Mouse (Mus musculus) kidney, embryonic 15.5 days (tissue): ENCODE measurements at regions not wholly inside any gene's neighbourhood (a gene's known extent, or its start where the extent isn't known, plus 50 kb on each side); places are given as distances from the start of the nearest gene placed in this dataset.

Experiments
- ATAC-seq: fragments of 200-750 bp; cut with Nextera tagmentation; replicated peaks from 2 replicates; pipeline ENCODE4 v1.8.0; 2017; ENCODE audit warnings: moderate TSS enrichment; ENCODE audit not compliant: low FRiP score
- H3K27ac ChIP-seq: fragments of 300-500 bp; sonication (generic); 2 replicates; pipeline ENCODE4 v1.5.1; 2015; ENCODE audit warnings: mild to moderate bottlenecking, inconsistent platforms
- H3K27me3 ChIP-seq: fragments of 300-500 bp; sonication (generic); 2 replicates; pipeline ENCODE4 v1.6.1; 2015; ENCODE audit warnings: inconsistent platforms
- H3K36me3 ChIP-seq: fragments of 300-500 bp; sonication (generic); 2 replicates; pipeline ENCODE4 v1.6.1; 2015; ENCODE audit warnings: inconsistent platforms
- H3K4me1 ChIP-seq: fragments of 300-500 bp; sonication (generic); 2 replicates; pipeline ENCODE4 v1.6.1; 2015; ENCODE audit warnings: inconsistent platforms
- H3K4me2 ChIP-seq: fragments of 300-500 bp; sonication (generic); 2 replicates; pipeline ENCODE4 v1.6.1; 2015; ENCODE audit warnings: moderate library complexity, mild to moderate bottlenecking, inconsistent platforms
- H3K4me3 ChIP-seq: fragments of 300-500 bp; sonication (generic); replicated peaks from 2 replicates; pipeline ENCODE4 v1.5.1; 2015; ENCODE audit warnings: mild to moderate bottlenecking, inconsistent platforms
- H3K9ac ChIP-seq: fragments of 300-500 bp; sonication (generic); 2 replicates; pipeline ENCODE4 v1.6.1; 2015; ENCODE audit warnings: mild to moderate bottlenecking, inconsistent platforms
- H3K9me3 ChIP-seq: fragments of 300-500 bp; sonication (generic); replicated peaks from 2 replicates; pipeline ENCODE4 v1.6.1; 2016; ENCODE audit warnings: inconsistent platforms
- WGBS: fragments of 180-500 bp; shearing (Covaris S2); methylation state at CpG from one replicate; pipeline ENCODE4 v1.1.7; 2015; ENCODE audit warnings: mixed read lengths; 5-methylcytosine and 5-hydroxymethylcytosine counted together

DNA sequence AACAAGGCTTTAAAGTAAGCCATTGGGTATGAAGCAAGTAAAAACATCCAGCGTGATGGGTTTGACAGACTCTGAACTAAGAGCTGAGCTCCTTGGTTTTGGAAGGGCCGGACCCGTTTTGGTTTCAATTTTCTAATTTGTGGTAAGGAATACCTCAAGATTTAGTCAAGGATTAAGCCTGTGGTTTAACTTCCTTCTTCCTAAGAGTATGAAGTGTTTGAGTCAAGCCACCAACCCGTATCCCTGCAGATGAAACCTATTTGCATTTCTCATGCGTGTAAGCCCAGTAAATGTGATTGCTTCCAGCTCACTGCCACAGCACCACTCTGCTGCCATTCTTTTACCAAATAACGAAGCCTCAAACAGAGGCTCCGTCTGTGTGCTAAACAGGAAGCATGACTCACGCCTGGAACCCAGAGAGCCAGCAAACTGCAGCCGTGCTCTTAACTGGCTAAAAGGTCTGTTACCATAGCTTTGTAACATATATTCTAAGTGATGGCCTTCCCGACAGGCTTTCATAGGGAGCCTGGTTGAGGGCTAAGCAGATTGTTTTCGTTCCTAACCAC is 149.7 kb downstream of the Etv1 start:
- H3K27ac ChIP-seq, result no peak overlapping the region
- no peak overlapping the region for H3K4me3 ChIP-seq
- H3K27me3 ChIP-seq, result no peaks in the 10 kb centered on the region
- no peaks in the 10 kb centered on the region for H3K36me3 ChIP-seq
- H3K9me3 ChIP-seq, result no peaks in the 10 kb centered on the region
- H3K4me2 ChIP-seq, result 0 out of 2 replicates have a peak overlapping the region, but pooled peaks have one; percentile 2
- H3K9ac ChIP-seq, result no peak overlapping the region
- 47% methylated on average over 11 of the region's 11 CpGs for WGBS
- H3K4me1 ChIP-seq, result peaks cover 5% of the 10 kb centered on the region; the same call in 1 of the 2 replicates
- ATAC-seq, result peak; percentile 81

DNA sequence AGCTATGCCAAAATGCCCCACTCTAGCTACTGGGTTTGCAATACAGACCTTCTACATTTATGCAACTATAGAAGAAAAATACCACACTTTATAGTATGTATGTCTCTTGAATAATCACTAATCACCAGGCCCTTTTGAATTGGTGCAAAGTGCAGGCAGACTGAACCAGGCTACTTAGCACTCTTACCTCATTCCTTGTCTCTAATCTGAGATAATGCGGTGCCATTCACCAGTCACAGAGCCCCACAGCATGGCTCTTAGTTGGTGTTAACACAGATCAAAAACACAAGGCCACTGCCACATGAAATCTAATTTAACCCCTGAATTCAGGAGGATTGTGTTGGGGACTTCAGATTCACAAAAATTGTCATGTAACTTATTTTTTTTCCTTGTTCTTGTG is 150.5 kb downstream of the Etv1 start:
- WGBS, result 91% methylated on average over 1 of the region's 1 CpGs
- H3K4me3 ChIP-seq, result no peak overlapping the region
- ATAC-seq, result no peak
- H3K4me1 ChIP-seq, result peaks cover 5% of the 10 kb centered on the region; the same call in 1 of the 2 replicates
- H3K9me3 ChIP-seq, result no peaks in the 10 kb centered on the region
- no peak overlapping the region for H3K9ac ChIP-seq
- no peaks in the 10 kb centered on the region for H3K36me3 ChIP-seq
- no peaks in the 10 kb centered on the region for H3K27me3 ChIP-seq
- no peak overlapping the region for H3K27ac ChIP-seq
- no peak overlapping the region for H3K4me2 ChIP-seq

DNA sequence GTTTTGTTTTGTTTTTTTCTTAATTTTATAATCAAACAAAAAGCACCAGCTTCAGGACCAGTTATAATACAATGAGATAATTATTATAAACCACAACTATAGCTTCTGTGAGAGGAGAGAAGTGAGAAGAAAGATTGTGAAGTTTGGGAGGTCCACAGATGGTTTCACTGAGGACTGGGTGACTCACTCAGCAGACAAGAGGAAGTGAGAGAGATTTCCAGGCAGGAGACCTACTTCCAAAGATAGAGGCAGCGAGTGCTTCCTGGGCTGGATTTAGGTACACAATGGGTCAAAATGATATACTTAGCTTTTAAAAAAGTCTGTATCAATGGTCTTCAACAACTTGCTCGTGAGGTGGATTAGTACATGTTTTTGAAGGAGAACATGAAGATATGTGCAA is 152.6 kb downstream of the Etv1 start:
- no peak overlapping the region for H3K4me2 ChIP-seq
- H3K27ac ChIP-seq, result no peak overlapping the region
- no peak overlapping the region for H3K4me3 ChIP-seq
- H3K4me1 ChIP-seq, result peaks cover 5% of the 10 kb centered on the region; the same call in 1 of the 2 replicates
- no peaks in the 10 kb centered on the region for H3K36me3 ChIP-seq
- WGBS, result 78% methylated on average over 2 of the region's 2 CpGs
- no peaks in the 10 kb centered on the region for H3K27me3 ChIP-seq
- no peak overlapping the region for H3K9ac ChIP-seq
- H3K9me3 ChIP-seq, result no peaks in the 10 kb centered on the region
- ATAC-seq, result no peak

DNA sequence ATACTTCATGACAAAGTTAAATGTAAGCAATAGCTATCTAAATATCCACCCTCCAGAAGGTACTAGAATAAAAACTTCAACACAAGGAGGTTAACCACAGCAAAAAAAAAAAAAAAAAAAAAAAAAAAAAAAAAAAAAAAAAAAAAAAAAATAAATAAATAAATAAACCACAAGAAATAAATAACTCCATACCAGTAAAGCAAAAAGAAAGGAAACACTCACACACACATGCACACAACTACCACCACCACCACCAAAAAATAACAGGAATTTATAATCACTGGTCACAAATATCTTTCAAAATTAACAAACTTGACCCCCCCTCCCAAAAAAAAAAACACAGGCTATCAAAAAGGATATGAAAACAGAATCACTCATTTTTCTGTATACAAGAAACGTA is 180.4 kb downstream of the Etv1 start:
- H3K36me3 ChIP-seq, result no peaks in the 10 kb centered on the region
- H3K9ac ChIP-seq, result no peak overlapping the region
- no peak overlapping the region for H3K4me2 ChIP-seq
- no peaks in the 10 kb centered on the region for H3K27me3 ChIP-seq
- no peak overlapping the region for H3K27ac ChIP-seq
- H3K4me3 ChIP-seq, result no peak overlapping the region
- no peaks in the 10 kb centered on the region for H3K9me3 ChIP-seq
- H3K4me1 ChIP-seq, result no peaks in the 10 kb centered on the region
- ATAC-seq, result no peak
- WGBS, result 66% methylated on average over 1 of the region's 1 CpGs

DNA sequence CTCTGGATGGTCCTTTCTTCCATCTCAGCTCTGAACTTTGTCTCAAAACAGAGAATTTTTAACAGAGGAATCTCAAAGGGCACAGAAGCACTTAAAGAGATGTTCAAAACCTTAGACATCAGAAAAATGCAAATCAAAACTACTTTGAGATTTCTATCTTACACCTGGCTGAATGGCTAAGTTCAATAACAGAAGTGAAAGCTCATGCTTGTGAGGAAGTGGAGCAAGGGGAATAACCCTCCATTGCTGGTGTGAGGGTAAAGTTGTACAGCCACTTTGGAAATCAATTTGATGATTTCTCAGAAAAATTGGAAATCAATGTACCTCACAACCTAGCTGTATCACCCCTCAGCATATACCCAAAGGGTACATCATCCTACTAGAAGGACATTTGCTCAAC is 183.1 kb downstream of the Etv1 start:
- Histone ChIP-seq H3K9ac (no peak overlapping the region), H3K27me3 (no peaks in the 10 kb centered on the region), H3K9me3 (no peaks in the 10 kb centered on the region), H3K4me3 (no peak overlapping the region), H3K4me1 (no peaks in the 10 kb centered on the region), H3K27ac (no peak overlapping the region), H3K4me2 (no peak overlapping the region), H3K36me3 (no peaks in the 10 kb centered on the region)
- no peak for ATAC-seq

DNA sequence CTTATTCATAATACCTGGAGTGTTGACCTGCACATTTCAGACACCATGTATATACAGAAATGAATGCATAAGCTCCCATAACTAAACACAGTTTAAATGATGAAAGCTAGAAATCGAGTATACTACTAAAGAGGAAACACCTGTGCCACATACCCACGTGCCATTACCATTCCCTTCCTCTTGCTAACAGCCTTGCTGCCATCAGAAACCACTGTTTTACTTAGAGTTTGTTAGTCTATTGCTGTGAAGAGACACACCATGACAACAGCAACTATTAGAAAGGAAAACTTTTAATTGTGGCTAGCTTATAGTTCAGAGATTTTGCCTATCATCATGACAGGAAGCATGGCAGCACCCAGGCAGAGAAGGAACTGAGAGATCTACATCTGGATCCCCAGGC is 191.2 kb downstream of the Etv1 start:
- no peaks in the 10 kb centered on the region for H3K9me3 ChIP-seq
- H3K9ac ChIP-seq, result no peak overlapping the region
- no peaks in the 10 kb centered on the region for H3K4me1 ChIP-seq
- H3K4me3 ChIP-seq, result no peak overlapping the region
- WGBS, result 77% methylated on average over 2 of the region's 2 CpGs
- no peak overlapping the region for H3K4me2 ChIP-seq
- no peak for ATAC-seq
- no peaks in the 10 kb centered on the region for H3K36me3 ChIP-seq
- no peaks in the 10 kb centered on the region for H3K27me3 ChIP-seq
- H3K27ac ChIP-seq, result no peak overlapping the region

DNA sequence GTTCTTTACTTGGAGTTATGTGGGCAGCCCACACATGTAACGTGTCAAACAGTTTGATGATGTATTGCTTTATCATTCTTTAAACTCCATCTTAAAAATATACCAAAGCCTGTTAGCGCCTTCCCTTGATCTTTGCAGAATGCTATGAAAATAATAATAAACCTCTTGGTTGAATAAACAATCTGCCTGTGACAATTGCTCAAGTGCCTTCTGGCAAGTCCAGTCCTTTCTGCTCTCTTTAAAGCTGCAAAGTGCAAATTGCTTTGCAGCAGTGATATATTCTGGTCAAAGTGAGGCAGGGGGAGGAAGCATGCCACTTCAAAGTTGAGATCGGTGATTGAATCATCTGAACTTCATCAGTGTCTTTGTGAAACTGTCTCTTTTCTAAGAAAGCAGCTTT is 193.0 kb downstream of the Etv1 start:
- no peak for ATAC-seq

DNA sequence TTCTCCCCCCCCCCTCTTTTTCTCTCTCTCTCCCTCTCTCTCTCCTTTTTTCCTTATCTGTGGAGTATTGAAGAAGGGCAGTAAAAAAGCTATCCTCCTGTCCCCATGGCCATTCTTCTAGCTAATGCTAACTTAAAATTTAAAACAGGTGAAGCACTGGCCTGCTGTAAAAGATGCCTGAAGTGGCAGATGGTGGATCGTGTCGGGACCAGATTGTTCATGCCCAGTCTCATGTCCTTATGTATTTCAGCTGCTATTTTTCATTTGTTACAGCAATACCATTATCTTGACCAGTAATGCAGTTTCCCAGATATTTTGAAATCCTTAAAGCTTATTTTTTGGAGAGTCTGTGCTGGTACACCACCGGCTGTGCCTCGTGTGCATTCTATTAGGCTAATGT is 196.3 kb downstream of the Etv1 start:
- no peak overlapping the region for H3K4me2 ChIP-seq
- WGBS, result 72% methylated on average over 4 of the region's 4 CpGs
- no peaks in the 10 kb centered on the region for H3K4me1 ChIP-seq

More for the DNA sequence above, 193.0 kb downstream of the Etv1 start:
- H3K4me3 ChIP-seq, result no peak overlapping the region
- no peak overlapping the region for H3K9ac ChIP-seq
- no peaks in the 10 kb centered on the region for H3K9me3 ChIP-seq
- 55% methylated on average over 3 of the region's 3 CpGs for WGBS
- H3K36me3 ChIP-seq, result no peaks in the 10 kb centered on the region
- no peaks in the 10 kb centered on the region for H3K27me3 ChIP-seq
- no peaks in the 10 kb centered on the region for H3K4me1 ChIP-seq
- no peak overlapping the region for H3K27ac ChIP-seq
- H3K4me2 ChIP-seq, result no peak overlapping the region

DNA sequence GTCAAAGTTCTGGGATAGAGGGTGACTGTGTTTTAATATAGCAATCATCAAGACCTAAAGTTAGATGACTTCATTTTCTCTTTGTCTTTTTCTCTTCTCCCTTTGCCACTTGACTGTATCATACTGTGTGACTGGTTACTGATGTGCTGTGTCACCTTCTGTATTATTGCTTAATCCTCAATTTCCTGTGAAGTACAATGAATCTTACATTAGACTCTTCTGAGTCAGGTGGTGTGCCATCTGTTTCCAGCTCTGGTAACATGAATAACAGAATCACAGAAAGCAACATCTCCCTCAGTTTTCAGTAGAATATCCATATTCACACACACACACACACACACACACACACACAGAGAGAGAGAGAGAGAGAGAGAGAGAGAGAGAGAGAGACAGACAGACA is 203.2 kb downstream of the Etv1 start:
- no peaks in the 10 kb centered on the region for H3K9me3 ChIP-seq
- no peak overlapping the region for H3K4me3 ChIP-seq

More for the DNA sequence above, 196.3 kb downstream of the Etv1 start:
- no peak for ATAC-seq
- no peak overlapping the region for H3K9ac ChIP-seq
- no peak overlapping the region for H3K27ac ChIP-seq
- no peak overlapping the region for H3K4me3 ChIP-seq
- no peaks in the 10 kb centered on the region for H3K27me3 ChIP-seq
- H3K36me3 ChIP-seq, result no peaks in the 10 kb centered on the region
- H3K9me3 ChIP-seq, result no peaks in the 10 kb centered on the region

DNA sequence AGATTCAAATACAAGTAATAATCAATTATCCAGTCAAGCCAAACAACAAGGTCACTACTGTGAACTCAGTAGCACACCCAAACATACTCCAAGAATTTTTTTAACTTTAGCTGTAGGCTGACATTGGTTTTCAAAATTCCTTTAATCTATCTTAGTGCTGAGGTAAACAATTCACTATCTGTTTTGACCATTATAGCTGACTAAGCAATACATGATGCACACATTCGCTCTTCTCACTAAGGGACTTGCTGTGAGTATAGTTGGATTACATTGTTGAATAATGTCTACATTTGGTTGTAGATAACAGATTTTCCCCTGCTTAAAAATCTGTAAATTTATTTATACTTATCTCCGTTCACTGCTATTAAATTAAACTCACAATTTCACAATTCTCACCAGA is 206.7 kb downstream of the Etv1 start:
- WGBS, result 91% methylated on average over 2 of the region's 2 CpGs
- Histone ChIP-seq H3K27ac (no peak overlapping the region), H3K4me1 (no peaks in the 10 kb centered on the region), H3K27me3 (no peaks in the 10 kb centered on the region), H3K4me3 (no peak overlapping the region), H3K4me2 (no peak overlapping the region), H3K9ac (no peak overlapping the region), H3K36me3 (no peaks in the 10 kb centered on the region), H3K9me3 (no peaks in the 10 kb centered on the region)
- ATAC-seq, result no peak

More for the DNA sequence above, 203.2 kb downstream of the Etv1 start:
- H3K27ac ChIP-seq, result no peak overlapping the region
- H3K4me2 ChIP-seq, result no peak overlapping the region
- H3K27me3 ChIP-seq, result no peaks in the 10 kb centered on the region
- no peaks in the 10 kb centered on the region for H3K36me3 ChIP-seq
- H3K9ac ChIP-seq, result no peak overlapping the region
- ATAC-seq, result no peak
- H3K4me1 ChIP-seq, result no peaks in the 10 kb centered on the region

DNA sequence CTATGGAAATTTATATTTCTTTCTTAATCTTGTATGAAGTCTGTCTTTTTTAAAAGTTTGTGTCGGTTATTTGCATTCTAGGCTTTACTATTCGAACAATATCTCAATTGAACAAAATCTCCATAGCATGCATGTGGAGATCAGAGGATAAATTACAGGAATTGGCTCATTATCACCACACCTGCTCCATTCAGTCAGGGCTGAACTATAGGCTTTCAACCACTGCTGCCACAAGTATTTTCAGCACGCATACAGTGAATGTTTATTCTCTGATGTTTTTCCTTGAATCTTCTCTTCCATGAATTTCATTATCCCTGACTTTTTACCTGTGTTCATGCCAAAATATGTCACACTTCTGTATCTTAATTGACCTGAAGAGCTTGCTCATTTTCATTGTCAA is 207.2 kb downstream of the Etv1 start:
- H3K4me3 ChIP-seq, result no peak overlapping the region
- no peaks in the 10 kb centered on the region for H3K9me3 ChIP-seq
- no peak overlapping the region for H3K9ac ChIP-seq
- no peak overlapping the region for H3K27ac ChIP-seq
- H3K4me2 ChIP-seq, result no peak overlapping the region
- no peaks in the 10 kb centered on the region for H3K36me3 ChIP-seq
- no peaks in the 10 kb centered on the region for H3K4me1 ChIP-seq
- 91% methylated on average over 3 of the region's 3 CpGs for WGBS
- ATAC-seq, result no peak
- H3K27me3 ChIP-seq, result no peaks in the 10 kb centered on the region

DNA sequence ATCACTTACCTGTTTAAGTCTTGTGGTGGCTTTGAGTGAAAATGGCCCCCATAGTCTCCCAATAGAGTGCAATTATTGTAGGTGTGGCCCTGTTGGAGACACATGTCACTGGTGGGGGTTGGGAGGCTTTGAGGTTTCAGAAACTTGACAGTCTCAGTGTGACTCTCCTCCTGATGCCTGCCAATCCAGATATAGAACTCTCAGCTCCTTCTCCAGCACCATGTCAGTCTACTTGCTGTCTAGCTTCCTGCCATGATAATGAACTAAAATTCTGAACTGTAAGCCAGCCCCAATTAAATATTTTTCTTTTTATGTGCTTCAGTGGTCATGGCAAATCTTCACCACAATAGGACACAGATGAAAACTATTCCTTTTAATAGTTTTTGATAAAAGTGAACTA is 208.1 kb downstream of the Etv1 start:
- Histone ChIP-seq H3K4me3 (no peak overlapping the region), H3K27ac (no peak overlapping the region), H3K4me1 (no peaks in the 10 kb centered on the region), H3K9ac (no peak overlapping the region), H3K9me3 (no peaks in the 10 kb centered on the region), H3K27me3 (no peaks in the 10 kb centered on the region), H3K4me2 (no peak overlapping the region), H3K36me3 (no peaks in the 10 kb centered on the region)
- ATAC-seq, result no peak

DNA sequence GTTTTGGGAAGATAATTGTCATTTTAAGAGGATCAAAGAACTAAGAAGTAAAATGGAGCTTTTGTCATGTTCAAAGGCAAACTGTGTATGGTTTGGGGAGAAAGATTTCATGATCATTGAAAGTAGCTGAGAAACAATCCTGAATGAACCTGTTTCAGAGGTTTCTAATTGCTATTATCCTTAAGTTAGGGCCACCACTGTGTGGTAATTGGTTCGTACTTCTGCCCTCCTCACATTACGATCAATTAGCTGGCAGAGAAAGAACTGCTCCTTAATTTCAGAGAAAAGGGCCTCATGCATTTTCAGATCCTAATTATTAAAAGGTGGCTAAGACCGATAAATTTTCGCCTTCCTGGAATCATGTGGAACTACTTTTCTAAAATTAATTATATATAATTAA is 208.6 kb downstream of the Etv1 start:
- 85% methylated on average over 4 of the region's 4 CpGs for WGBS

More for the DNA sequence above, 208.6 kb downstream of the Etv1 start:
- Histone ChIP-seq H3K9ac (no peak overlapping the region), H3K36me3 (no peaks in the 10 kb centered on the region), H3K27ac (no peak overlapping the region), H3K4me2 (no peak overlapping the region), H3K9me3 (no peaks in the 10 kb centered on the region), H3K4me3 (no peak overlapping the region), H3K4me1 (no peaks in the 10 kb centered on the region), H3K27me3 (no peaks in the 10 kb centered on the region)
- ATAC-seq, result no peak
